8 mouse cellular contexts compared by ENCODE assay signal in genomic region chr12:31635240-31635607, GRCm38 (mm10). TPM values are rescaled to one million over a fixed set of nuclear protein-coding genes. Genes with fewer than 3 reads are reported as not detected.
DNase-seq lines count a peak whose midpoint lies in the region; ATAC-seq and TF ChIP-seq lines count a peak whose summit lies in the region.

No protein-coding gene starts in this region.

- no peak for DNase-seq in kidney, adult 9 months
- DNase-seq in midbrain, embryonic 11.5 days (ENCODE audit: low spot score, missing footprints) = peak; percentile 87
- DNase-seq in Muller cell, postnatal 12 days (ENCODE audit: inconsistent ontology term) = no peak
- no peak for DNase-seq in cerebellum, postnatal 14 days

- H3K4me1 ChIP-seq in kidney, embryonic 14.5 days (ENCODE audit: control insufficient read depth, insufficient read depth, low read length) = 0 out of 2 replicates have a peak, but pooled peaks cover 4% of the 10 kb centered on the region
- peaks cover 6% of the 10 kb centered on the region; the same call in 1 of the 2 replicates for H3K4me1 ChIP-seq in cortical plate, adult 2 months (ENCODE audit: control insufficient read depth, insufficient read depth, low read length)
- no peaks in the 10 kb centered on the region; the same call in 1 of the 2 replicates for H3K4me1 ChIP-seq in hindbrain, embryonic 13.5 days (replicated peaks)
- no peaks in the 10 kb centered on the region; the same call in 1 of the 2 replicates for H3K4me1 ChIP-seq in midbrain, embryonic 11.5 days (ENCODE audit: control insufficient read depth, insufficient read depth, low read length)

- ATAC-seq in kidney, embryonic 14.5 days (ENCODE audit: low FRiP score, low TSS enrichment) = no peak
- ATAC-seq in hindbrain, embryonic 13.5 days (ENCODE audit: low FRiP score) = no peak
- no peak; the same call in 1 of the 2 replicates for ATAC-seq in midbrain, embryonic 11.5 days (ENCODE audit: low FRiP score)
- no peak for ATAC-seq in erythroid progenitor cell, adult 5-6 weeks (replicated peaks; ENCODE audit: low FRiP score, poor library complexity, severe bottlenecking)

- no peak overlapping the region for H3K27ac ChIP-seq in kidney, embryonic 14.5 days (ENCODE audit: low read depth, low read length)
- no peak overlapping the region for H3K27ac ChIP-seq in cortical plate, adult 2 months (ENCODE audit: insufficient read depth, low read length)
- no peak overlapping the region for H3K27ac ChIP-seq in hindbrain, embryonic 13.5 days
- no peak overlapping the region for H3K27ac ChIP-seq in midbrain, embryonic 11.5 days (ENCODE audit: low read depth, low read length)

- no peak for TF ChIP-seq CTCF in cortical plate, adult 2 months (IDR thresholded peaks at IDR 0.05; ENCODE audit: extremely low read depth, insufficient read depth, low read length)

- no peak overlapping the region for H3K4me3 ChIP-seq in kidney, embryonic 14.5 days (ENCODE audit: low read length)
- H3K4me3 ChIP-seq in cortical plate, adult 2 months (ENCODE audit: insufficient read depth, low read length) = peak overlapping the region; percentile 49; the same call in 1 of the 2 replicates
- H3K4me3 ChIP-seq in hindbrain, embryonic 13.5 days = no peak overlapping the region
- no peak overlapping the region for H3K4me3 ChIP-seq in midbrain, embryonic 11.5 days (ENCODE audit: low read depth, low read length)

- no peak for TF ChIP-seq POLR2A in cortical plate, adult 2 months (IDR thresholded peaks at IDR 0.05; ENCODE audit: extremely low read depth, insufficient read depth, low read length)

- no peaks in the 10 kb centered on the region for H3K9me3 ChIP-seq in kidney, embryonic 14.5 days (ENCODE audit: control insufficient read depth, low read length)
- H3K9me3 ChIP-seq in hindbrain, embryonic 13.5 days = no peaks in the 10 kb centered on the region
- H3K9me3 ChIP-seq in midbrain, embryonic 11.5 days (ENCODE audit: control insufficient read depth, low read length) = no peaks in the 10 kb centered on the region

- H3K9ac ChIP-seq in kidney, embryonic 14.5 days (ENCODE audit: low read depth, low read length) = peak overlapping the region; percentile 86; the same call in 1 of the 2 replicates
- no peak overlapping the region for H3K9ac ChIP-seq in hindbrain, embryonic 13.5 days
- H3K9ac ChIP-seq in midbrain, embryonic 11.5 days (ENCODE audit: low read length) = no peak overlapping the region

- 90% methylated on average over 3 of the region's 3 CpGs for whole genome bisulfite sequencing in kidney, embryonic 14.5 days
- WGBS in hindbrain, embryonic 13.5 days = 84% methylated on average over 3 of the region's 3 CpGs
- 88% methylated on average over 3 of the region's 3 CpGs for WGBS in midbrain, embryonic 11.5 days

- H3K4me2 ChIP-seq in kidney, embryonic 14.5 days (replicated peaks; ENCODE audit: low read depth, low read length) = no peak overlapping the region; the same call in 1 of the 2 replicates
- peak overlapping the region; percentile 71; the same call in 1 of the 2 replicates for H3K4me2 ChIP-seq in hindbrain, embryonic 13.5 days
- H3K4me2 ChIP-seq in midbrain, embryonic 11.5 days = no peak overlapping the region

- H3K36me3 ChIP-seq in kidney, embryonic 14.5 days (ENCODE audit: control insufficient read depth, insufficient read depth, low read length) = 0 out of 2 replicates have a peak, but pooled peaks cover under 1% of the 10 kb centered on the region
- H3K36me3 ChIP-seq in hindbrain, embryonic 13.5 days = 0 out of 2 replicates have a peak, but pooled peaks cover 2% of the 10 kb centered on the region
- H3K36me3 ChIP-seq in midbrain, embryonic 11.5 days (ENCODE audit: control insufficient read depth, insufficient read depth, low read length) = no peaks in the 10 kb centered on the region

- H3K27me3 ChIP-seq in kidney, embryonic 14.5 days (ENCODE audit: control insufficient read depth, insufficient read depth, low read length) = no peaks in the 10 kb centered on the region
- H3K27me3 ChIP-seq in hindbrain, embryonic 13.5 days = no peaks in the 10 kb centered on the region
- H3K27me3 ChIP-seq in midbrain, embryonic 11.5 days (ENCODE audit: control insufficient read depth, insufficient read depth, low read length) = no peaks in the 10 kb centered on the region

RNA-seq across cellular contexts. Expression of gene Bcap29, which starts 0.8 kb away (rescaled TPM):
- 33.4 and 33.9 TPM in 2 replicates for polyA plus RNA-seq in kidney, embryonic 14.5 days (2014; fragmentation: Nextera tagmentation; extraction: Ambion mirVana)
- 40.4 and 43.3 TPM in 2 replicates for polyA plus RNA-seq in cortical plate, adult 2 months (2012; rRNA removed)
- 30.4 and 31.4 TPM in 2 replicates for polyA plus RNA-seq in hindbrain, embryonic 13.5 days (2015; fragmentation: Nextera tagmentation; extraction: Ambion mirVana)
- 28.1 and 30.8 TPM in 2 replicates for polyA plus RNA-seq in midbrain, embryonic 11.5 days (2014; fragmentation: Nextera tagmentation; extraction: Ambion mirVana)
- 9.4 and 22.2 TPM in 2 replicates for total RNA-seq in erythroid progenitor cell, adult 5-6 weeks (2015; ENCODE audit: low replicate concordance)
- total RNA-seq in erythroid progenitor cell, adult 5-6 weeks (2017; ENCODE audit: low replicate concordance) = 6.6 and 10.3 TPM in 2 replicates

RNA-seq across cellular contexts. Expression of gene Dus4l, which starts 19.4 kb away (rescaled TPM):
- 12.4 and 15.8 TPM in 2 replicates for polyA plus RNA-seq in kidney, embryonic 14.5 days (2014; fragmentation: Nextera tagmentation; extraction: Ambion mirVana)
- polyA plus RNA-seq in cortical plate, adult 2 months (2012; rRNA removed) = 6.6 and 7.4 TPM in 2 replicates
- polyA plus RNA-seq in hindbrain, embryonic 13.5 days (2015; fragmentation: Nextera tagmentation; extraction: Ambion mirVana) = 6.6 and 6.9 TPM in 2 replicates
- 9.1 and 9.9 TPM in 2 replicates for polyA plus RNA-seq in midbrain, embryonic 11.5 days (2014; fragmentation: Nextera tagmentation; extraction: Ambion mirVana)
- total RNA-seq in erythroid progenitor cell, adult 5-6 weeks (2015; ENCODE audit: low replicate concordance) = 0.84 and 1.4 TPM in 2 replicates
- 0.98 and 1.4 TPM in 2 replicates for total RNA-seq in erythroid progenitor cell, adult 5-6 weeks (2017; ENCODE audit: low replicate concordance)

RNA-seq across cellular contexts. Expression of gene Cog5, which starts 19.4 kb away (rescaled TPM):
- polyA plus RNA-seq in kidney, embryonic 14.5 days (2014; fragmentation: Nextera tagmentation; extraction: Ambion mirVana) = 26.2 and 37.4 TPM in 2 replicates
- polyA plus RNA-seq in cortical plate, adult 2 months (2012; rRNA removed) = 30.1 and 30.6 TPM in 2 replicates
- 32.2 and 34.7 TPM in 2 replicates for polyA plus RNA-seq in hindbrain, embryonic 13.5 days (2015; fragmentation: Nextera tagmentation; extraction: Ambion mirVana)
- polyA plus RNA-seq in midbrain, embryonic 11.5 days (2014; fragmentation: Nextera tagmentation; extraction: Ambion mirVana) = 34.3 and 41.6 TPM in 2 replicates
- total RNA-seq in erythroid progenitor cell, adult 5-6 weeks (2015; ENCODE audit: low replicate concordance) = 16.8 and 24.9 TPM in 2 replicates
- total RNA-seq in erythroid progenitor cell, adult 5-6 weeks (2017; ENCODE audit: low replicate concordance) = 7.0 and 13.5 TPM in 2 replicates
